Mouse (Mus musculus) adrenal gland, adult 2 months (tissue): ENCODE measurements around the gene Wdr20. TPM values are rescaled to one million over a fixed set of nuclear protein-coding genes. Genes with fewer than 3 reads are reported as not detected.

ENCODE experiments used
- DNase-seq: peaks from one replicate; pipeline ENCODE4 v3.0.0; 2021
- polyA plus RNA-seq: library from polyadenylated mRNA; depleted of rRNA; stranded (reverse); fragments of >200 nt; gene quantifications from 2 replicates; pipeline ENCODE4 v1.2.3, GENCODE M21; 2012; rRNA removed
- total RNA-seq, 2 experiments: library from RNA; stranded (reverse); gene quantifications; 2 replicates each; pipeline ENCODE4 v1.2.3; 2021

Wdr20 gene
- total and polyA plus RNA-seq, 3 experiments, result 23.8 to 53.3 (median 46.8) TPM

DNA sequence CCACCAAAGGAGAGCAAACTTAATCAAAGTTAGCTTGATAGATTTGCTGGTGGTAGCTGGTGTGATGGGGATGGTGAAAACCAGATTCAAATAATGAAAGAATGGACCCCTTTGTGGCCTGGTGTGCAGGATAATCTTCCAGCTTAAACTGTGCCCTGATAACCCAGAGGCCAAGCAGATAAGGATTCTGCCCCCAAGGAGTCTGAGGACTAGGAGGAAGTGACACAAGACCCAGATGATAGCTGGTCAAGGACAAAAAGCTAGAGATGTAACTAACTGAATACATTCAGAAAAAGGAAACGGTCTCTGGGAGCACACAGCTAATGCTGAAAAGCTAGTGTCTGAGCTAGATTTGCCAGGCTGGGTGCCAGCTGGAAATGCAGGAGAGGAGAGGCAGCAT, 114.2 kb downstream of the Wdr20 start:
- no peak for DNase-seq

Other genes starting within 250 kb of the Wdr20 start
- 100 to 1,000 TPM; 113 to 176 TPM for gene Dync1h1, start 136.5 kb upstream of the Wdr20 start, total RNA-seq
- gene Dync1h1, start 136.5 kb upstream of the Wdr20 start, polyA plus RNA-seq, result 213 and 269 TPM in 2 replicates
- not detected for gene 1700001K19Rik, start 55.3 kb upstream of the Wdr20 start, total RNA-seq
- gene 1700001K19Rik, start 55.3 kb upstream of the Wdr20 start, polyA plus RNA-seq, result not detected in 2 replicates
- 100 to 1,000 TPM; 854 to 984 TPM for gene Hsp90aa1, start 35.2 kb upstream of the Wdr20 start, total RNA-seq
- gene Hsp90aa1, start 35.2 kb upstream of the Wdr20 start, polyA plus RNA-seq, result 22.5 and 33.7 TPM in 2 replicates
- gene Mok, start 103.0 kb downstream of the Wdr20 start, total RNA-seq, result 1 to 10 TPM; 1.2 to 2.2 TPM
- 1.5 and 1.7 TPM in 2 replicates for gene Mok, start 103.0 kb downstream of the Wdr20 start, polyA plus RNA-seq
- gene Zfp839, start 112.3 kb downstream of the Wdr20 start, total RNA-seq, result 10 to 100 TPM; 11.1 to 14.1 TPM
- 6.9 and 8.5 TPM in 2 replicates for gene Zfp839, start 112.3 kb downstream of the Wdr20 start, polyA plus RNA-seq
- 10 to 100 TPM; 41.0 to 41.9 TPM for gene Cinp, start 151.2 kb downstream of the Wdr20 start, total RNA-seq
- 51.2 and 52.8 TPM in 2 replicates for gene Cinp, start 151.2 kb downstream of the Wdr20 start, polyA plus RNA-seq
- gene Tecpr2, start 151.3 kb downstream of the Wdr20 start, total RNA-seq, result 1 to 10 TPM; 8.2 TPM
- gene Tecpr2, start 151.3 kb downstream of the Wdr20 start, polyA plus RNA-seq, result 6.1 and 7.0 TPM in 2 replicates
- gene Ankrd9, start 241.1 kb downstream of the Wdr20 start, total RNA-seq, result 10 to 100 TPM; 30.4 to 42.7 TPM
- 90.6 and 110 TPM in 2 replicates for gene Ankrd9, start 241.1 kb downstream of the Wdr20 start, polyA plus RNA-seq